In genomic region chr3:130127840-130128239, GRCm38 (mm10) we compare ENCODE assay signal across 20 mouse cellular contexts. TPM values are rescaled to one million over a fixed set of nuclear protein-coding genes. Genes with fewer than 3 reads are reported as not detected.
A peak's percentile ranks its signal among the peaks of the same experiment; 100 is the strongest.
DNase-seq lines count a peak whose midpoint lies in the region; ATAC-seq lines count a peak whose summit lies in the region.
"Had no signal": no experiment of that assay in that cellular context is flagged by ENCODE, and none has a peak within 500 bp of the region (broad histone marks: within the 10 kb centered on the region; RNA-seq: fewer than 3 reads in every experiment).

No protein-coding gene starts in this region.

- peak; percentile 27; the same call in 1 of the 2 replicates for ATAC-seq in hindbrain, embryonic 13.5 days (ENCODE audit: low FRiP score)
- ATAC-seq in midbrain, embryonic 16.5 days: peak; percentile 26; the same call in 1 of the 2 replicates
- ATAC-seq in midbrain, embryonic 14.5 days (ENCODE audit: low FRiP score, low TSS enrichment): no peak
- ATAC-seq in limb, embryonic 11.5 days (ENCODE audit: insufficient number of reproducible peaks, low FRiP score, low TSS enrichment, low read depth): peak; percentile 86
- ATAC-seq in kidney, embryonic 16.5 days (ENCODE audit: low FRiP score, low TSS enrichment): no peak

- 69% methylated on average over 8 of the region's 8 CpGs for WGBS in hindbrain, embryonic 13.5 days
- 79% methylated on average over 8 of the region's 8 CpGs for WGBS in hindbrain, embryonic 10.5 days
- 63% methylated on average over 8 of the region's 8 CpGs for WGBS in midbrain, embryonic 16.5 days
- 62% methylated on average over 8 of the region's 8 CpGs for WGBS in midbrain, embryonic 14.5 days
- 29% methylated on average over 8 of the region's 8 CpGs for WGBS in limb, embryonic 11.5 days
- 70% methylated on average over 8 of the region's 8 CpGs for WGBS in kidney, embryonic 16.5 days

- H3K4me2 ChIP-seq in hindbrain, embryonic 13.5 days: no peak overlapping the region
- H3K4me2 ChIP-seq in midbrain, embryonic 16.5 days (ENCODE audit: low read length): no peak overlapping the region
- no peak overlapping the region for H3K4me2 ChIP-seq in midbrain, embryonic 14.5 days (ENCODE audit: low read length)
- no peak overlapping the region for H3K4me2 ChIP-seq in limb, embryonic 11.5 days (ENCODE audit: low read depth, severe bottlenecking)
- H3K4me2 ChIP-seq in kidney, embryonic 16.5 days (replicated peaks; ENCODE audit: low read depth, low read length): no peak overlapping the region
- H3K4me2 ChIP-seq: embryonic facial prominence, embryonic 12.5 days; heart, embryonic 11.5 days; liver, embryonic 13.5 days; stomach, embryonic 15.5 days had no signal

- H3K4me1 ChIP-seq in hindbrain, embryonic 13.5 days (replicated peaks): peaks cover 9% of the 10 kb centered on the region
- H3K4me1 ChIP-seq in hindbrain, embryonic 10.5 days (replicated peaks): no peaks in the 10 kb centered on the region
- H3K4me1 ChIP-seq in midbrain, embryonic 16.5 days (ENCODE audit: control insufficient read depth, insufficient read depth, low read length): peaks cover 6% of the 10 kb centered on the region
- 0 out of 2 replicates have a peak, but pooled peaks cover 6% of the 10 kb centered on the region for H3K4me1 ChIP-seq in midbrain, embryonic 14.5 days (ENCODE audit: control insufficient read depth, insufficient read depth, low read length)
- H3K4me1 ChIP-seq in limb, embryonic 11.5 days (ENCODE audit: control insufficient read depth, insufficient read depth, low read length): peaks cover 6% of the 10 kb centered on the region; the same call in 1 of the 2 replicates
- no peaks in the 10 kb centered on the region for H3K4me1 ChIP-seq in kidney, embryonic 16.5 days (ENCODE audit: insufficient read depth, low read length)
- H3K4me1 ChIP-seq: liver, embryonic 13.5 days; stomach, embryonic 15.5 days had no signal

- no peaks in the 10 kb centered on the region for H3K36me3 ChIP-seq in hindbrain, embryonic 13.5 days
- no peaks in the 10 kb centered on the region for H3K36me3 ChIP-seq in hindbrain, embryonic 10.5 days
- no peaks in the 10 kb centered on the region for H3K36me3 ChIP-seq in midbrain, embryonic 16.5 days (ENCODE audit: control insufficient read depth, insufficient read depth, low read length)
- H3K36me3 ChIP-seq in midbrain, embryonic 14.5 days (ENCODE audit: control insufficient read depth, insufficient read depth, low read length): no peaks in the 10 kb centered on the region
- H3K36me3 ChIP-seq in limb, embryonic 11.5 days (ENCODE audit: control insufficient read depth, insufficient read depth, low read length): no peaks in the 10 kb centered on the region
- no peaks in the 10 kb centered on the region for H3K36me3 ChIP-seq in kidney, embryonic 16.5 days (ENCODE audit: insufficient read depth, low read length)
- H3K36me3 ChIP-seq: embryonic facial prominence, embryonic 12.5 days; liver, embryonic 13.5 days; stomach, embryonic 15.5 days had no signal

- no peaks in the 10 kb centered on the region for H3K9me3 ChIP-seq in hindbrain, embryonic 13.5 days
- no peaks in the 10 kb centered on the region for H3K9me3 ChIP-seq in hindbrain, embryonic 10.5 days
- H3K9me3 ChIP-seq in midbrain, embryonic 16.5 days (replicated peaks; ENCODE audit: control insufficient read depth, low read length, poor library complexity, severe bottlenecking): no peaks in the 10 kb centered on the region
- no peaks in the 10 kb centered on the region for H3K9me3 ChIP-seq in midbrain, embryonic 14.5 days (ENCODE audit: control insufficient read depth, low read length)
- H3K9me3 ChIP-seq in limb, embryonic 11.5 days (ENCODE audit: control insufficient read depth, low read length): no peaks in the 10 kb centered on the region
- no peaks in the 10 kb centered on the region for H3K9me3 ChIP-seq in kidney, embryonic 16.5 days (ENCODE audit: low read length)
- H3K9me3 ChIP-seq: embryonic facial prominence, embryonic 12.5 days; liver, embryonic 13.5 days; stomach, embryonic 15.5 days had no signal

- no peak overlapping the region for H3K9ac ChIP-seq in hindbrain, embryonic 13.5 days
- no peak overlapping the region for H3K9ac ChIP-seq in midbrain, embryonic 16.5 days (ENCODE audit: low read depth, low read length)
- no peak overlapping the region for H3K9ac ChIP-seq in midbrain, embryonic 14.5 days (replicated peaks; ENCODE audit: low read length)
- no peak overlapping the region for H3K9ac ChIP-seq in limb, embryonic 11.5 days (ENCODE audit: low read length)
- H3K9ac ChIP-seq in kidney, embryonic 16.5 days (replicated peaks; ENCODE audit: low read length): no peak overlapping the region
- H3K9ac ChIP-seq: embryonic facial prominence, embryonic 12.5 days; liver, embryonic 13.5 days; stomach, embryonic 15.5 days had no signal

- H3K4me3 ChIP-seq in hindbrain, embryonic 13.5 days: no peak overlapping the region
- no peak overlapping the region for H3K4me3 ChIP-seq in hindbrain, embryonic 10.5 days
- no peak overlapping the region for H3K4me3 ChIP-seq in midbrain, embryonic 16.5 days (ENCODE audit: low read depth, low read length)
- H3K4me3 ChIP-seq in midbrain, embryonic 14.5 days (replicated peaks; ENCODE audit: low read depth, low read length): no peak overlapping the region
- no peak overlapping the region for H3K4me3 ChIP-seq in limb, embryonic 11.5 days (ENCODE audit: low read depth, low read length)
- H3K4me3 ChIP-seq in kidney, embryonic 16.5 days (ENCODE audit: low read length): no peak overlapping the region
- H3K4me3 ChIP-seq: embryonic facial prominence, embryonic 12.5 days; liver, embryonic 13.5 days; stomach, embryonic 15.5 days had no signal

- H3K27me3 ChIP-seq in hindbrain, embryonic 13.5 days: no peaks in the 10 kb centered on the region
- no peaks in the 10 kb centered on the region for H3K27me3 ChIP-seq in hindbrain, embryonic 10.5 days (ENCODE audit: insufficient read depth, poor library complexity, severe bottlenecking)
- H3K27me3 ChIP-seq in midbrain, embryonic 16.5 days (ENCODE audit: control insufficient read depth, insufficient read depth, low read depth, low read length): no peaks in the 10 kb centered on the region
- no peaks in the 10 kb centered on the region for H3K27me3 ChIP-seq in midbrain, embryonic 14.5 days (ENCODE audit: control insufficient read depth, insufficient read depth, low read length)
- no peaks in the 10 kb centered on the region for H3K27me3 ChIP-seq in limb, embryonic 11.5 days (ENCODE audit: control insufficient read depth, insufficient read depth, low read length)
- H3K27me3 ChIP-seq in kidney, embryonic 16.5 days (ENCODE audit: insufficient read depth, low read length): no peaks in the 10 kb centered on the region
- H3K27me3 ChIP-seq: embryonic facial prominence, embryonic 12.5 days; liver, embryonic 13.5 days; stomach, embryonic 15.5 days had no signal

- no peak overlapping the region for H3K27ac ChIP-seq in hindbrain, embryonic 13.5 days
- H3K27ac ChIP-seq in hindbrain, embryonic 10.5 days: no peak overlapping the region
- no peak overlapping the region for H3K27ac ChIP-seq in midbrain, embryonic 16.5 days (ENCODE audit: low read length)
- H3K27ac ChIP-seq in midbrain, embryonic 14.5 days (replicated peaks; ENCODE audit: low read depth, low read length): no peak overlapping the region
- H3K27ac ChIP-seq in limb, embryonic 11.5 days (replicated peaks; ENCODE audit: low read depth, low read length): no peak overlapping the region
- H3K27ac ChIP-seq in kidney, embryonic 16.5 days (ENCODE audit: low read length): no peak overlapping the region
- H3K27ac ChIP-seq: embryonic facial prominence, embryonic 12.5 days; kidney, postnatal 0 days; liver, embryonic 13.5 days; stomach, embryonic 15.5 days had no signal

- no peak for DNase-seq in hindbrain, embryonic 10.5 days (ENCODE audit: low spot score)
- no peak for DNase-seq in midbrain, embryonic 14.5 days
- peak; percentile 60 for DNase-seq in limb, embryonic 11.5 days (ENCODE audit: low spot score)
- no peak for DNase-seq in gastrocnemius, adult 8-10 months (ENCODE audit: low spot score in 2 of 2)
- DNase-seq: adrenal gland, postnatal 36 days; B cell, adult 2 months; cerebellum, adult 11-12 months; heart, postnatal 14 days; kidney, adult 11 months; liver, embryonic 13.5 days; thymus, adult 18-20 months had no signal

RNA-seq across cellular contexts. Expression of gene Col25a1, which starts 3.5 kb away (rescaled TPM):
- 3.4 and 3.6 TPM in 2 replicates for polyA plus RNA-seq in hindbrain, embryonic 13.5 days (2015; fragmentation: Nextera tagmentation; extraction: Ambion mirVana)
- polyA plus RNA-seq in hindbrain, embryonic 10.5 days (2016; fragmentation: Nextera tagmentation; extraction: Ambion mirVana): 3.6 and 5.2 TPM in 2 replicates
- 13.9 and 15.1 TPM in 2 replicates for polyA plus RNA-seq in midbrain, embryonic 16.5 days (2015; fragmentation: Nextera tagmentation; extraction: Ambion mirVana)
- polyA plus RNA-seq in midbrain, embryonic 14.5 days (2014; fragmentation: Nextera tagmentation; extraction: Ambion mirVana): 15.4 and 17.1 TPM in 2 replicates
- 18.3 and 20.8 TPM in 2 replicates for polyA plus RNA-seq in limb, embryonic 11.5 days (2014; fragmentation: Nextera tagmentation; extraction: Ambion mirVana)
- total RNA-seq in gastrocnemius, adult 8-10 months (2022): under 1 TPM; 0.05 to 0.13 (median 0.11) TPM
- polyA plus RNA-seq in kidney, embryonic 16.5 days (2015; fragmentation: Nextera tagmentation; extraction: Ambion mirVana): 4.2 and 4.9 TPM in 2 replicates
- total RNA-seq: common myeloid progenitor, adult 5-6 weeks; neutrophil, adult 5-6 weeks had no signal

Comparison
In these comparisons a context has a peak if more than half of its experiments do, and no peak if none do; other contexts are left out.
1. ATAC-seq: peak in hindbrain, embryonic 13.5 days (single experiment), midbrain, embryonic 16.5 days (single experiment) and limb, embryonic 11.5 days (single experiment); none in midbrain, embryonic 14.5 days (single experiment) and kidney, embryonic 16.5 days (single experiment).